Mouse (Mus musculus) forebrain, embryonic 16.5 days (tissue): ENCODE results near the gene Rnf32. TPM values are rescaled to one million over a fixed set of nuclear protein-coding genes. Genes with fewer than 3 reads are reported as not detected.

Source experiments
- ATAC-seq: fragments of 200-750 bp; cut with Nextera tagmentation; 2 replicates; pipeline ENCODE4 v1.8.0; 2017; ENCODE audit warnings: mild to moderate bottlenecking, moderate library complexity
- H3K27ac ChIP-seq: fragments of 300-500 bp; sonication (generic); 2 replicates; pipeline ENCODE4 v1.5.1; 2014; ENCODE audit warnings: low read length, control low read depth
- H3K27me3 ChIP-seq: fragments of 300-500 bp; sonication (generic); replicated peaks from 2 replicates; pipeline ENCODE4 v1.6.1; 2014; ENCODE audit warnings: low read length; ENCODE audit not compliant: control insufficient read depth, insufficient read depth
- H3K36me3 ChIP-seq: fragments of 300-500 bp; sonication (generic); 2 replicates; pipeline ENCODE4 v1.6.1; 2014; ENCODE audit not compliant: control insufficient read depth, insufficient read depth
- H3K4me1 ChIP-seq: fragments of 300-500 bp; sonication (generic); replicated peaks from 2 replicates; pipeline ENCODE4 v1.6.1; 2014; ENCODE audit warnings: low read length; ENCODE audit not compliant: control insufficient read depth, insufficient read depth
- H3K4me2 ChIP-seq: fragments of 300-500 bp; sonication (generic); 2 replicates; pipeline ENCODE4 v1.6.1; 2014; ENCODE audit warnings: mild to moderate bottlenecking, low read length, control low read depth
- H3K4me3 ChIP-seq: fragments of 300-500 bp; sonication (generic); replicated peaks from 2 replicates; pipeline ENCODE4 v1.5.1; 2014; ENCODE audit warnings: mild to moderate bottlenecking, low read length, control low read depth
- H3K9ac ChIP-seq: fragments of 300-500 bp; sonication (generic); replicated peaks from 2 replicates; pipeline ENCODE4 v1.6.1; 2014; ENCODE audit warnings: low read depth, low read length, control low read depth
- H3K9me3 ChIP-seq: fragments of 300-500 bp; sonication (generic); 2 replicates; pipeline ENCODE4 v1.6.1; 2016; ENCODE audit warnings: low read length; ENCODE audit not compliant: control insufficient read depth
- WGBS: fragments of 180-500 bp; shearing (Covaris S2); extraction: QIAGEN DNeasy Blood & Tissue Kit; methylation state at CpG from one replicate; pipeline ENCODE4 v1.1.7; 2014; 5-methylcytosine and 5-hydroxymethylcytosine counted together
- polyA plus RNA-seq: library from polyadenylated mRNA; unstranded; fragments of >200 nt; fragmentation: Nextera tagmentation; extraction: Ambion mirVana; gene quantifications from 2 replicates; pipeline ENCODE4 v1.2.1, GENCODE M21; 2015

Gene Rnf32
- polyA plus RNA-seq, 1 experiment from 2014 or later: 19.6 TPM

GRCm38 (mm10) chr5:29250795-29251495 is 55.2 kb downstream of the Rnf32 start:
- 12% methylated on average over 8 of the region's 8 CpGs for WGBS
- no peak overlapping the region for H3K4me2 ChIP-seq
- H3K4me1 ChIP-seq: no peaks in the 10 kb centered on the region
- no peak for ATAC-seq
- no peak overlapping the region for H3K4me3 ChIP-seq
- no peaks in the 10 kb centered on the region for H3K36me3 ChIP-seq
- H3K27ac ChIP-seq: no peak overlapping the region
- H3K27me3 ChIP-seq: no peaks in the 10 kb centered on the region
- no peak overlapping the region for H3K9ac ChIP-seq
- no peaks in the 10 kb centered on the region for H3K9me3 ChIP-seq

DNA sequence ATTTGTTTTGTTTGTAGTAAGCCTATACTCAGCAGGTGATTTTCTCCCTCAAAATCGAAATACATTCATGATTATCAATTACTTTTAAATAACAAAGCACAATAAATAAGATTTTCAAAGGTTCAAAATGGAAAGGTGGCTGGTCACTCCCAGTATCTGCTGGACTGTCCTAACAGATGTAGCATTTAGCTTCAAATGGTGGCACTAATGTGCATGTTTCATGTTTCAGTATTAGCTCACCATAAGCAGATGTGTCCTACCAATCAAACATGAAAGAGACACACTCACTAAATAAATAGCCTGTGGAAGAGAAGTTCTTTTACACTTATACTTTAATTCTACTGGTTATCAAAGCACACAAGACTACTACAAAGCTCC is 55.7 kb downstream of the Rnf32 start:
- Histone ChIP-seq H3K4me2 (no peak overlapping the region), H3K36me3 (no peaks in the 10 kb centered on the region), H3K9me3 (no peaks in the 10 kb centered on the region), H3K4me3 (no peak overlapping the region), H3K27me3 (no peaks in the 10 kb centered on the region), H3K27ac (no peak overlapping the region), H3K9ac (no peak overlapping the region), H3K4me1 (no peaks in the 10 kb centered on the region)
- 37% methylated on average over 1 of the region's 1 CpGs for WGBS
- no peak for ATAC-seq

- no peak for ATAC-seq
- H3K27ac ChIP-seq: no peak overlapping the region
- 6% methylated on average over 2 of the region's 2 CpGs for WGBS
These were observed 58.1 kb downstream of the Rnf32 start for GRCm38 (mm10) chr5:29253876-29254275.

DNA sequence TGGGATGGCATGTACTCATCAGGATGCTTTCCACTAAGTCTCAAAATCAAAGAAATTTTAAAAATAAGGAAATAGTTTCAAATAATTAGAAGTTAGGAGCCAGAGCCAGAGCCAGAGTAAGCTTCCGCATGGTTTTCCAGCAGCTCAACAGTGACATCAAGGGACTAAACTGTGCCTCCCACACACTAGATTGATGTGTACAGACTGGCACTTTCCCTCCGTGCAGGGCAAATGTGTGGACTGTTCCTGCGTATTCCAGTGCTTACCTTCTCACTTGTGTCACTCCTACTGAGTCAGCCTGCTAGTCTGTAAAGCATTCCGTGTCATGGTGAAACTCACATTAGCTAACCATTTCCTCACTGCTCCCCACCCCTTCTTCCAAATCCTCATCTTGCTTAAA is 75.1 kb downstream of the Rnf32 start:
- no peak overlapping the region for H3K4me2 ChIP-seq
- no peaks in the 10 kb centered on the region for H3K4me1 ChIP-seq
- H3K9ac ChIP-seq: no peak overlapping the region
- no peak overlapping the region for H3K4me3 ChIP-seq
- no peaks in the 10 kb centered on the region for H3K27me3 ChIP-seq
- no peaks in the 10 kb centered on the region for H3K36me3 ChIP-seq
- H3K9me3 ChIP-seq: no peaks in the 10 kb centered on the region
- WGBS: 57% methylated on average over 4 of the region's 4 CpGs
- ATAC-seq: no peak
- no peak overlapping the region for H3K27ac ChIP-seq

More at GRCm38 (mm10) chr5:29253876-29254275, 58.1 kb downstream of the Rnf32 start:
- no peaks in the 10 kb centered on the region for H3K27me3 ChIP-seq
- H3K4me1 ChIP-seq: no peaks in the 10 kb centered on the region
- H3K36me3 ChIP-seq: no peaks in the 10 kb centered on the region
- no peaks in the 10 kb centered on the region for H3K9me3 ChIP-seq
- no peak overlapping the region for H3K9ac ChIP-seq
- no peak overlapping the region for H3K4me2 ChIP-seq
- no peak overlapping the region for H3K4me3 ChIP-seq

- no peaks in the 10 kb centered on the region for H3K9me3 ChIP-seq
- WGBS: 53% methylated on average over 2 of the region's 2 CpGs
- no peak overlapping the region for H3K27ac ChIP-seq
- no peaks in the 10 kb centered on the region for H3K27me3 ChIP-seq
- H3K4me2 ChIP-seq: no peak overlapping the region
- H3K9ac ChIP-seq: no peak overlapping the region
- no peaks in the 10 kb centered on the region for H3K4me1 ChIP-seq
- no peak for ATAC-seq
- H3K4me3 ChIP-seq: no peak overlapping the region
- no peaks in the 10 kb centered on the region for H3K36me3 ChIP-seq
These were observed 77.6 kb downstream of the Rnf32 start for GRCm38 (mm10) chr5:29273426-29273825.

DNA sequence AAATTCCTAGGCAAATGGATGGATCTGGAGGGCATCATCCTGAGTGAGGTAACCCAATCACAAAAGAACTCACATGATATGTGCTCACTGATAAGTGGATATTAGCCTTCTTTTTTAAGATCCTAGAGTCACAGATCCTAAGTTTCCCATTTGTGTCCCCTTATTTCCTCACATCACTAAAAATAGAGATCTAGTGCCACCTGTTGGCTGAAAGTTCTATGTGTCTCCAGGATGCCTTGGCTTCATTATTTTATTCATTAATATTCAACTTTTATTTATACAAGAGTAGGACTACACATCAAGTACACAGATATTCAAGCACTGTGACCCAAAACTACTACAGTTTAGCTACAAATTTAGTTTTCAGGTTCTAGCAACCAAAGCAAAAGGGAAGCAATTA is 79.0 kb downstream of the Rnf32 start:
- no peak overlapping the region for H3K4me3 ChIP-seq
- H3K9me3 ChIP-seq: no peaks in the 10 kb centered on the region
- no peaks in the 10 kb centered on the region for H3K4me1 ChIP-seq
- ATAC-seq: no peak
- H3K4me2 ChIP-seq: no peak overlapping the region
- no peaks in the 10 kb centered on the region for H3K27me3 ChIP-seq
- H3K27ac ChIP-seq: no peak overlapping the region
- no peaks in the 10 kb centered on the region for H3K36me3 ChIP-seq
- H3K9ac ChIP-seq: no peak overlapping the region

Other genes starting within 250 kb of the Rnf32 start
- 30.7 and 31.5 TPM in 2 replicates for gene Lmbr1, start 182.4 kb downstream of the Rnf32 start, polyA plus RNA-seq
- 24.1 and 26.0 TPM in 2 replicates for gene Nom1, start 238.7 kb downstream of the Rnf32 start, polyA plus RNA-seq